Mouse (Mus musculus) gastrocnemius, postnatal 10 days (tissue): Measurements from ENCODE around the gene Togaram2. TPM values are rescaled to one million over a fixed set of nuclear protein-coding genes. Genes with fewer than 3 reads are reported as not detected.
"Not testable (repeated sequence)": the region's sequence is repeated elsewhere in the genome, so short reads cannot be mapped to it uniquely, and the experiment has no call there.

Experiments
- DNase-seq: peaks from one replicate; pipeline ENCODE4 v3.0.0; 2021; ENCODE audit warnings: mixed read lengths
- long read RNA-seq, 2 experiments: library from polyadenylated mRNA; stranded (forward); transcript quantifications; one replicate each; pipeline ENCODE4 v2.0.0; 2021
- total RNA-seq, 2 experiments: library from RNA; stranded (reverse); gene quantifications; 2 replicates each; pipeline ENCODE4 v1.2.3; 2021

Togaram2 gene
- total RNA-seq: under 1 TPM; 0.38 to 0.49 TPM
- long read RNA-seq, experiment 1, partial matches to known transcripts: 2 of 2 reads
- long read RNA-seq, experiment 1, other reads (novel, unspliced or antisense): 0 of 2 reads
- long read RNA-seq, experiment 2, partial matches to known transcripts: 0 of 1 reads
- long read RNA-seq, experiment 2, other reads (novel, unspliced or antisense): 1 of 1 reads

GRCm38 (mm10) chr17:71673092-71673491 lies at the start of gene Togaram2:
Togaram2 (plus strand) TSS chr17:71673261.
- DNase-seq: no peak

GRCm38 (mm10) chr17:71631806-71632205 lies 41.3 kb upstream of the Togaram2 start:
- DNase-seq: no peak

- DNase-seq: no peak
These were observed 39.7 kb upstream of the Togaram2 start for GRCm38 (mm10) chr17:71633350-71633749.

GRCm38 (mm10) chr17:71636786-71637185 lies 36.3 kb upstream of the Togaram2 start:
- no peak for DNase-seq

- no peak for DNase-seq
These were observed 35.3 kb upstream of the Togaram2 start for GRCm38 (mm10) chr17:71637750-71638265.

- not testable (repeated sequence) for DNase-seq
These were observed 34.0 kb upstream of the Togaram2 start for GRCm38 (mm10) chr17:71639056-71639455.

GRCm38 (mm10) chr17:71640421-71641085 lies 32.5 kb upstream of the Togaram2 start:
- DNase-seq: no peak

- no peak for DNase-seq
These were observed 30.9 kb upstream of the Togaram2 start for GRCm38 (mm10) chr17:71642190-71642589.

GRCm38 (mm10) chr17:71650011-71650410 lies 23.1 kb upstream of the Togaram2 start:
- DNase-seq: no peak

- no peak for DNase-seq
These were observed 20.6 kb upstream of the Togaram2 start for GRCm38 (mm10) chr17:71652495-71652894.

GRCm38 (mm10) chr17:71652934-71653333 lies 20.1 kb upstream of the Togaram2 start:
- DNase-seq: no peak

GRCm38 (mm10) chr17:71657521-71657920 lies 15.5 kb upstream of the Togaram2 start:
- no peak for DNase-seq

GRCm38 (mm10) chr17:71658666-71659065 lies 14.4 kb upstream of the Togaram2 start:
- DNase-seq: no peak

GRCm38 (mm10) chr17:71660390-71660789 lies 12.7 kb upstream of the Togaram2 start:
- DNase-seq: no peak

- DNase-seq: peak; percentile 69
These were observed 10.3 kb upstream of the Togaram2 start for GRCm38 (mm10) chr17:71662751-71663250.

- DNase-seq: no peak
These were observed 9.6 kb upstream of the Togaram2 start for GRCm38 (mm10) chr17:71663491-71663890.

- DNase-seq: no peak
These were observed 8.9 kb upstream of the Togaram2 start for GRCm38 (mm10) chr17:71664172-71664571.

GRCm38 (mm10) chr17:71665201-71665600 lies 7.9 kb upstream of the Togaram2 start:
- no peak for DNase-seq

GRCm38 (mm10) chr17:71669511-71669910 lies 3.5 kb upstream of the Togaram2 start:
- no peak for DNase-seq

GRCm38 (mm10) chr17:71671840-71672546 lies 1.1 kb upstream of the Togaram2 start:
- DNase-seq: peak; percentile 62

- DNase-seq: no peak
These were observed 875 bp downstream of the Togaram2 start for GRCm38 (mm10) chr17:71673936-71674335.

- peak; percentile 34 for DNase-seq
These were observed 1.8 kb downstream of the Togaram2 start for GRCm38 (mm10) chr17:71674886-71675285.

- no peak for DNase-seq
These were observed 8.6 kb downstream of the Togaram2 start for GRCm38 (mm10) chr17:71681666-71682065.
